Mouse (Mus musculus) neural tube, embryonic 13.5 days (tissue): Measurements from ENCODE around the gene Hoxd11. TPM values are rescaled to one million over a fixed set of nuclear protein-coding genes. Genes with fewer than 3 reads are reported as not detected.

Source experiments
- ATAC-seq: fragments of 200-750 bp; cut with Nextera tagmentation; 2 replicates; pipeline ENCODE4 v1.8.0; 2017; ENCODE audit warnings: low read depth, mild to moderate bottlenecking, moderate TSS enrichment, moderate library complexity
- H3K27ac ChIP-seq: fragments of 300-500 bp; sonication (generic); replicated peaks from 2 replicates; pipeline ENCODE4 v1.5.1; 2015; ENCODE audit warnings: moderate library complexity, mild to moderate bottlenecking, inconsistent platforms
- H3K27me3 ChIP-seq: fragments of 300-500 bp; sonication (generic); 2 replicates; pipeline ENCODE4 v1.6.1; 2015; ENCODE audit warnings: mild to moderate bottlenecking, inconsistent platforms
- H3K36me3 ChIP-seq: fragments of 300-500 bp; sonication (generic); 2 replicates; pipeline ENCODE4 v1.6.1; 2015; ENCODE audit warnings: mild to moderate bottlenecking, inconsistent platforms
- H3K4me1 ChIP-seq: fragments of 300-500 bp; sonication (generic); replicated peaks from 2 replicates; pipeline ENCODE4 v1.6.1; 2015; ENCODE audit warnings: inconsistent platforms
- H3K4me2 ChIP-seq: fragments of 300-500 bp; sonication (generic); 2 replicates; pipeline ENCODE4 v1.6.1; 2015; ENCODE audit warnings: inconsistent platforms, mild to moderate bottlenecking, moderate library complexity
- H3K4me3 ChIP-seq: fragments of 300-500 bp; sonication (generic); 2 replicates; pipeline ENCODE4 v1.5.1; 2015; ENCODE audit warnings: mild to moderate bottlenecking, inconsistent platforms
- H3K9ac ChIP-seq: fragments of 300-500 bp; sonication (generic); 2 replicates; pipeline ENCODE4 v1.6.1; 2015; ENCODE audit warnings: moderate library complexity, mild to moderate bottlenecking, inconsistent platforms
- H3K9me3 ChIP-seq: fragments of 300-500 bp; sonication (generic); 2 replicates; pipeline ENCODE4 v1.6.1; 2016; ENCODE audit warnings: inconsistent platforms
- WGBS: fragments of 180-500 bp; shearing (Covaris S2); methylation state at CpG from one replicate; pipeline ENCODE4 v1.1.7; 2015; 5-methylcytosine and 5-hydroxymethylcytosine counted together
- polyA plus RNA-seq: library from polyadenylated mRNA; unstranded; fragments of >200 nt; fragmentation: Nextera tagmentation; extraction: Ambion mirVana; gene quantifications from 2 replicates; pipeline ENCODE4 v1.2.1, GENCODE M21; 2015

The Hoxd11 gene
- polyA plus RNA-seq, 1 experiment from 2014 or later: 4.0 TPM

DNA sequence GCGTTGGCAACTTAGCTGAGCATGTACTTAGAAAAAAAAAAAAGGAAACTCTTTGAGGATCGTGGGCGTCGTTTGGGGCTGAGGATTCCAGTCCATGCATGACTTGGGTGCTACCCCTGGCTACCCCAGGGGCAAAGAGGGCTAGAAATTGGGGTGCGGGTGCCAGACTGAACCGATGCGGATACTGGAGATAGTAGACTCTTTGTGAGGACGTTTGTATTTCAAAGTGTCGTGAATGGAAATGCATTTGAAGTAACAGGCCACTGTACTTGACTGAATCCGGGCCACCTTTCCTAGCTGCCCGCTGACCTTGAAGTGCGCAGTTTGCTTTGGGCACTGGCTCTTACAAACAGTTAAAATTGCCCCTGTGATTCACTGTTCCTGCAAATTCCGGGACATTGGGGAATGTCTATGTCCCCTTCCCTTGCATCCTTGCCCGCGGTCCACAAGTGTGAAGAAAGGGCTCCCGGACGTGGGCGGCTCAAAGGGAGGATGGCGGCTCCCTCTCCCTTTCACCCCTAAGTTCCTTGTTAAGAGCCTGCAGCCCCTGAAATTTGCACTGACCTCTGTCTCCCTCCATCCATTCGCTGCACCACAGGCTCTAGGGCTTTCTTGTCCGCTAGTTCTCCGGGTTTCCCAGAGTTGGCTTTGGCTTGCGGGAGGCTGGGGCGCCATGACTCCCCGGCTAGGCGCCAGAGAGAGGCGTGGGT lies 7.8 kb downstream of the Hoxd11 start:
- Histone ChIP-seq H3K9me3 (no peaks in the 10 kb centered on the region), H3K4me1 (peaks cover 21% of the 10 kb centered on the region), H3K4me3 (peak overlapping the region; percentile 33), H3K27me3 (peaks cover 93% of the 10 kb centered on the region), H3K4me2 (peak overlapping the region; percentile 54), H3K27ac (peak overlapping the region; percentile 71), H3K36me3 (no peaks in the 10 kb centered on the region), H3K9ac (peak overlapping the region; percentile 73)
- WGBS: under 1% methylated on average over 27 of the region's 27 CpGs
- no peak for ATAC-seq

DNA sequence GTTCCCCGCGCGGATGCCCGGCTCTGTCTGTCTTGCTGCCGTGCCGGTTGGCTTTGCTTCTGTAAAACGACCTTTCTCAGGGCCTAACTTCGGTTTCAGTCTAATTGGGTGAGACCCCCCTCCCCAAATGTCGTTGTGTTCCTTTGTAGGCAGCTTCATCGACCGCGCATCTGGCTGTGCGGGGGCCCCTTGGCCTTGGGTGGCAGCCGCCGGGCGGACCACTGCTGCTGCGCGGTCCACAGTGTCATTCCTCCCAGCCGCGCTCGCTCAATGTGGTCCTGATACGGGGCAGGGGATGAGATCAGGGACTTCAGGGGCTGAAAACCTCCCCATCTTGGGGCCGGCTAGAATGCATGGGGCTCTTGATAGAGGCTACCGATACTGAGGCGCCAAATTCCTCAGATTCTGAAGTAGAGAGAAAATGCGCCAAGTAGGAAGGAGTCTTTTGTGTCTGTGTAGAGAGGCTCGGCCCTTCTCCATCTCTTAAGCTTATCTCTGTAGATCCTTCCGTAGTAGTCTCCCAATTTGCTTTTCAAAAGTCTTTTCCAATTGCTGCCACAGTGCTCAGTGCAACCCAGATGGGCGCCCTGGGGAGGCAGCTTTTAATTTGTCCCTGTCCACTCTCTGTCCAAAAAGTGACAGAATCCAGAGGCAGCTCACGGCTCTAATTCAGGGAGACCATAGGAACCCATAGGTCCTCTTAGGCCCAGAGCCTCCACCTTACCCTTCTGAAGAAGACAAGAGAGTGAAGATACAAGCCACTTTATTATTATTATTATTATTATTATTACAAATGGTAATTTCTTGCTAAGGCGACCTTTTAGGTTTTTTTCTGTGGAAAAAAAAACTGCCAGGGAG lies 8.6 kb downstream of the Hoxd11 start:
- peaks cover 21% of the 10 kb centered on the region for H3K4me1 ChIP-seq
- no peaks in the 10 kb centered on the region for H3K9me3 ChIP-seq
- 1% methylated on average over 31 of the region's 31 CpGs for WGBS
- peaks cover 95% of the 10 kb centered on the region for H3K27me3 ChIP-seq
- ATAC-seq: no peak
- peak overlapping the region; percentile 33 for H3K4me3 ChIP-seq
- H3K4me2 ChIP-seq: peak overlapping the region; percentile 54
- H3K36me3 ChIP-seq: no peaks in the 10 kb centered on the region
- peak overlapping the region; percentile 73 for H3K9ac ChIP-seq
- H3K27ac ChIP-seq: peak overlapping the region; percentile 71

DNA sequence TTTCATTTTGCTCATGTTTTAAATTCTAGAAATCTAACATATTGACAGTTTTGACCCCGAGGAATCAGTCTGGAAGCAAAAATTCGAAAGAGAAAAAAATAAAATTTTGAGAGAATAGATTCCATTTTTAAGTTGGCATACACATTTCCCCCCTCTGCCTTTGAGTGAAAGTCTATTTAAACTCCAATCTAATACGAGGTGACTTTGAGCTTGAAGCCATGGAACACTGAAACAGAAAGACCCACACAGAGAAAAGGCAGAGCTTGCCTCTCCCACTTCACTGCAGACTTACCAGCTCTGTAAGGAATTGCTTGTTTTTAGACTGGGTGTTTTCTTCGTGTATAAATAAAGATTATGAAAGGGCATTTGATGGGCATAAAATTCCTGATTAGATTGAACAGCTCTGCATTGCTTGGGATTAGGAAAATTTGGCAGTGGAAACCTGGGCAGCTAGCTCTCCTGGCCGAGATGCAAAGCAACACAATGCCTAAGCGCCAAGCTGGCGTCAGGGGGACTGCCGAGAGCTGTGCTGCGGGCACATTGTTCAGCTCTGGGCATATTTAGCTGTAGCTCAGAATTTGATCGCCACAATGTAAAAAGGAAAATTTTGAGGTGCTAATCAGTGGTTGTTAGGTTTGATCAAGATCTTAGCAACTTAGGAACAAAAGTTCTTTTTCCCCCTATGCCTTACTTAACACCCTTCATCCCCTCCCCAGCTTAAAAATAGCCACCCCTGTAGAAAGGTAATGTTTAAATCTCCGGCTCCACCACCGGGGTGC lies 9.6 kb downstream of the Hoxd11 start:
- H3K27me3 ChIP-seq: peaks cover 95% of the 10 kb centered on the region
- WGBS: 5% methylated on average over 12 of the region's 12 CpGs
- no peaks in the 10 kb centered on the region for H3K36me3 ChIP-seq
- no peak for ATAC-seq
- H3K4me1 ChIP-seq: peaks cover 25% of the 10 kb centered on the region
- peak overlapping the region; percentile 54 for H3K4me2 ChIP-seq
- no peaks in the 10 kb centered on the region for H3K9me3 ChIP-seq
- peak overlapping the region; percentile 85 for H3K27ac ChIP-seq
- peak overlapping the region; percentile 73 for H3K9ac ChIP-seq
- peak overlapping the region; percentile 28 for H3K4me3 ChIP-seq

- Histone ChIP-seq H3K27me3 (peaks cover 95% of the 10 kb centered on the region), H3K4me3 (peak overlapping the region; percentile 28)
Observed at GRCm38 (mm10) chr2:74689574-74690337, 10.4 kb downstream of the Hoxd11 start.

GRCm38 (mm10) chr2:74690338-74690716 lies 11.0 kb downstream of the Hoxd11 start:
- H3K4me2 ChIP-seq: peak overlapping the region; percentile 67
- no peak for ATAC-seq
- peak overlapping the region; percentile 75 for H3K9ac ChIP-seq
- H3K4me1 ChIP-seq: peaks cover 25% of the 10 kb centered on the region
- H3K27ac ChIP-seq: peak overlapping the region; percentile 85
- 5% methylated on average over 8 of the region's 8 CpGs for WGBS
- H3K36me3 ChIP-seq: no peaks in the 10 kb centered on the region
- H3K9me3 ChIP-seq: no peaks in the 10 kb centered on the region
- peaks cover 95% of the 10 kb centered on the region for H3K27me3 ChIP-seq
- H3K4me3 ChIP-seq: peak overlapping the region; percentile 61

More at GRCm38 (mm10) chr2:74689574-74690337, 10.4 kb downstream of the Hoxd11 start:
- Histone ChIP-seq H3K27ac (peak overlapping the region; percentile 85), H3K36me3 (no peaks in the 10 kb centered on the region), H3K4me1 (peaks cover 25% of the 10 kb centered on the region), H3K9ac (peak overlapping the region; percentile 73), H3K4me2 (peak overlapping the region; percentile 54), H3K9me3 (no peaks in the 10 kb centered on the region)
- ATAC-seq: no peak
- WGBS: 1% methylated on average over 24 of the region's 24 CpGs

DNA sequence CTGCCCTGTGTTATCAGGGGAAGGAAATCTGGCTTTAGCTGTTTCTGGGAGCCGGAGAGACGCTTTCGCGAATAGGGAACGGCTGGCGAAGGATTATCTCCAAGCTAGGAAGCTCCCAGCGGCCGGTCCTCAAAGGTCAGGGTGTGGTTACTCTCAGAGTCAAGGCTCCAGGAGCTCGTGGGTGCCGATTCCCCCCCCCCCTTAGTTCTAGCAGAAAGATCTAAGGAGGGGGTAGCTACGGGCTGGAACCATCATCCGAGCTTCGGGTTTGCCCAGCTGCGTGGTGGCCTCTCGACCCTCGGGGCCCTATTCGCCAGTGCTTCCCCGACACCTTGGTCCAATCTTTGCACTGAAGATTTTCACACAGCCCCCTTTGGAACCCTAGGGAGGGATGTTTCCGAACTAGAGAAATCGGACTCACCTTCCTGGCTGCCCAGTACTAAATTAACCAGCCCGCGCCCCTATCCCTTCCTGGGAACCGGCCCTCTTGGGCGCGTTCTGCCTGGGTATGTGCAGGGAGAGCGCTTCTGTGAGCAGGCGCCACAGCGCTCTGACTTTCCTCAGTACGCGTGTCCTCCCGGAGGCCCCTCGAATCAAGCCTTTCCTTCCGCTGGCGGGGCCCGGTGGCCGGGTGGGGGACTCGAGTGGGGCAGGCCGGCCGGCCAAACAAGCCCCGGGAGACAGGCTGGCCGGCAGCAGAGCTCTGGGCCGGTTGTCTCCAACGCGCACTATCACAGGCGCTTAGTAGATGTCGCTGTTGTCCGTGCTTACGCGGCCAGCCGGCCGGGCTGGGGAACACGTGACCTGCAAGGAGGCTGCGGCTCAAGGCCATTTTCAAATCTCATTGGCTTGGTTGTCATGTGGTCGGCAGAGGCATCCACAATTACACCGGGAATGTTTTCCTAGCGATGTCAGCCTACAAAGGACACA lies 11.9 kb downstream of the Hoxd11 start, which contains the start of gene Hoxd10:
Hoxd10 (plus strand) TSS at position 903 of the 930 bp plus-strand sequence.
- H3K9me3 ChIP-seq: no peaks in the 10 kb centered on the region
- H3K4me1 ChIP-seq: peaks cover 26% of the 10 kb centered on the region
- H3K4me2 ChIP-seq: peak within 1 kb of the TSS; percentile 67
- WGBS: under 1% methylated on average over 56 of the region's 56 CpGs
- H3K36me3 ChIP-seq: no peaks in the 10 kb centered on the region
- H3K27me3 ChIP-seq: peaks cover 97% of the 10 kb centered on the region
- peak within 1 kb of the TSS; percentile 89 for H3K27ac ChIP-seq
- H3K9ac ChIP-seq: peak within 1 kb of the TSS; percentile 96
- H3K4me3 ChIP-seq: peak within 1 kb of the TSS; percentile 61
- ATAC-seq: peak; percentile 78

DNA sequence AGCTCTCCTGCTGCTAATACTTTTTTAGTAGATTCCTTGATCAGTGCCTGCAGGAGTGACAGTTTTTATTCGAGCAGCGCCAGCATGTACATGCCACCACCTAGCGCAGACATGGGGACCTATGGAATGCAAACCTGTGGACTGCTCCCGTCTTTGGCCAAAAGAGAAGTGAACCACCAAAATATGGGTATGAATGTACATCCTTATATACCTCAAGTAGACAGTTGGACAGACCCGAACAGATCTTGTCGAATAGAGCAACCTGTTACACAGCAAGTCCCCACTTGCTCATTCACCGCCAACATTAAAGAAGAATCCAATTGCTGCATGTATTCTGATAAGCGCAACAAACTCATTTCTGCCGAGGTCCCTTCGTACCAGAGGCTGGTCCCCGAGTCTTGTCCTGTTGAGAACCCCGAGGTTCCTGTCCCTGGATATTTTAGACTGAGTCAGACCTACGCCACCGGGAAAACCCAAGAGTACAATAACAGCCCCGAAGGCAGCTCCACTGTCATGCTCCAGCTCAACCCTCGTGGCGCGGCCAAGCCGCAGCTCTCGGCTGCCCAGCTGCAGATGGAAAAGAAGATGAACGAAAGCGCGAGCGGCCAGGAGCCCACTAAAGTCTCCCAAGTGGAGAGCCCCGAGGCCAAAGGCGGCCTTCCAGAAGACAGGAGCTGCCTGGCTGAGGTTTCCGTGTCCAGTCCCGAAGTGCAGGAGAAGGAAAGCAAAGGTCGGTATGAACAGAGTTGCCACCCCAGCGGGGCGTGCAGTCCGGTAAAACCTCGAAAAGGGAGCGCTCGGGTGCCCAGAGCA lies 12.8 kb downstream of the Hoxd11 start:
- peak; percentile 33; the same call in 1 of the 2 replicates for ATAC-seq
- H3K4me1 ChIP-seq: peaks cover 35% of the 10 kb centered on the region
- peak overlapping the region; percentile 96 for H3K9ac ChIP-seq
- WGBS: 2% methylated on average over 35 of the region's 35 CpGs
- H3K4me3 ChIP-seq: peak overlapping the region; percentile 61
- no peaks in the 10 kb centered on the region for H3K36me3 ChIP-seq
- peak overlapping the region; percentile 67 for H3K4me2 ChIP-seq
- H3K27ac ChIP-seq: peak overlapping the region; percentile 79
- peaks cover 97% of the 10 kb centered on the region for H3K27me3 ChIP-seq
- no peaks in the 10 kb centered on the region for H3K9me3 ChIP-seq

DNA sequence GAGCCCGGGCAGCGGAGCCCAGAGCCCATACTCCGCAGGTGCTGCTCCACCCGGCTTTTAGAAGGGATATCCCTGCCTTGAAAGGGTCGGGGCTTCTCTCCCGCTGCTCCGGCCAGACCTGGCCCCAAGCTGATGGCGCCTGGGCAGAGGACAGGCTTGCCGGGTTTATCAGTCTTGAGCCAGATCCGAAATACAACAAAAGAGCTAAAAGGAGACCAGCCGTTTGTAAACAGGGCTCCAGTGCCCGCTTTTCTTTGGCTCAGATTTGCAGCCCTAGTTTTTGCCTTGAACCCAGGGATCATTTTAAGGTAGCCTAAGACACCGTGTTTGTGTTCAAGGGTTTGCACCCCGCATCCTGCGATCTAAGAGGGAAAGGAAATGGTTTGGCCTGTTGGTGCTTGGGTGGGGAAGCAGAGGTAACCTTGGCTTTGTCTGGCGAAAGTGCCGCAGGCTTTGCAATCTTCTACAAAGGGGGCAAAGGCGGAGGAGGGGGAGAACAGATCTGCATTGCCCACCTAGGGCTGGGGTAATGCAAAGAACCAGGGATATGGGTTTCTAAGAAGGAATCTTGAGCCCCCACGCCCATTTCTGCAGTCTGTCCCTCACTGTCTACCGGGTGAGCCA lies 13.6 kb downstream of the Hoxd11 start:
- H3K4me1 ChIP-seq: peaks cover 41% of the 10 kb centered on the region
- H3K27ac ChIP-seq: peak overlapping the region; percentile 79
- peaks cover 96% of the 10 kb centered on the region for H3K27me3 ChIP-seq
- 2% methylated on average over 20 of the region's 20 CpGs for WGBS
- peak overlapping the region; percentile 96 for H3K9ac ChIP-seq
- H3K36me3 ChIP-seq: no peaks in the 10 kb centered on the region
- H3K4me2 ChIP-seq: peak overlapping the region; percentile 67
- H3K9me3 ChIP-seq: no peaks in the 10 kb centered on the region
- no peak for ATAC-seq
- H3K4me3 ChIP-seq: peak overlapping the region; percentile 61

DNA sequence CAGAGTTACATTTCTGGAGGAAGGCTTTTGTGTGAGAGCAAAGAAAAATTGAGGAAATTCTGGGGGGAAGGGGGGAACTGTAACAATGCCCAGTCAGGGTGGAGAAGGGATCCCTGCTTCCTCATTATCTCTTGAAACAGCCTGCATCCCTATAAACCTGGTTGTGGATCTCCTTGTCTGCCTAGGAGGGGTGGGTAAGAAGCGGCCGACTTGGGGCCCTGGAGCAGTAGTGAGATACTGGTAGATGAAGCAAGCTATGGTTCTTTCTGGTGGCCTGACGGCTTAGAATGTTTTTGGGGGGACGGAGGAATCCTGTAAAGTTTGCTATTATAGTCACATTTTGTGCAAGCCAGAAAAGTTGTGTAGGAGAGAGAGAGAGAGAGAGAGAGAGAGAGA lies 14.1 kb downstream of the Hoxd11 start:
- peak overlapping the region; percentile 79 for H3K27ac ChIP-seq
- H3K9ac ChIP-seq: peak overlapping the region; percentile 96
- peaks cover 91% of the 10 kb centered on the region for H3K27me3 ChIP-seq
- no peaks in the 10 kb centered on the region for H3K9me3 ChIP-seq
- peak overlapping the region; percentile 61 for H3K4me3 ChIP-seq
- H3K36me3 ChIP-seq: no peaks in the 10 kb centered on the region
- 8% methylated on average over 4 of the region's 4 CpGs for WGBS
- H3K4me2 ChIP-seq: peak overlapping the region; percentile 67
- no peak for ATAC-seq
- H3K4me1 ChIP-seq: peaks cover 46% of the 10 kb centered on the region
